Mouse (Mus musculus) heart, embryonic 12.5 days (tissue): ENCODE data around the gene Cd2. TPM values are rescaled to one million over a fixed set of nuclear protein-coding genes. Genes with fewer than 3 reads are reported as not detected.

Experiments used
- ATAC-seq: fragments of 200-750 bp; cut with Nextera tagmentation; 2 replicates; pipeline ENCODE4 v1.8.0; 2017; ENCODE audit warnings: moderate TSS enrichment, moderate library complexity; ENCODE audit not compliant: insufficient number of reproducible peaks, low FRiP score
- H3K27ac ChIP-seq: fragments of 300-500 bp; sonication (generic); 2 replicates; pipeline ENCODE4 v1.5.1; 2016; ENCODE audit warnings: mild to moderate bottlenecking, moderate library complexity; ENCODE audit not compliant: poor library complexity, severe bottlenecking
- H3K27me3 ChIP-seq: fragments of 300-500 bp; sonication (generic); replicated peaks from 2 replicates; pipeline ENCODE4 v1.6.1; 2016; ENCODE audit warnings: mild to moderate bottlenecking, moderate library complexity
- H3K36me3 ChIP-seq: fragments of 300-500 bp; sonication (generic); 2 replicates; pipeline ENCODE4 v1.6.1; 2016; ENCODE audit warnings: mild to moderate bottlenecking, moderate library complexity
- H3K4me1 ChIP-seq: fragments of 300-500 bp; sonication (generic); replicated peaks from 2 replicates; pipeline ENCODE4 v1.6.1; 2016; ENCODE audit warnings: mild to moderate bottlenecking
- H3K4me2 ChIP-seq: fragments of 300-500 bp; sonication (generic); 2 replicates; pipeline ENCODE4 v1.6.1; 2016; ENCODE audit warnings: mild to moderate bottlenecking, moderate library complexity
- H3K4me3 ChIP-seq: fragments of 300-500 bp; sonication (generic); 2 replicates; pipeline ENCODE4 v1.5.1; 2016; ENCODE audit warnings: mild to moderate bottlenecking
- H3K9ac ChIP-seq: fragments of 300-500 bp; sonication (generic); 2 replicates; pipeline ENCODE4 v1.6.1; 2016; ENCODE audit warnings: mild to moderate bottlenecking, moderate library complexity
- H3K9me3 ChIP-seq: fragments of 300-500 bp; sonication (generic); replicated peaks from 2 replicates; pipeline ENCODE4 v1.6.1; 2016; ENCODE audit warnings: mild to moderate bottlenecking, moderate library complexity
- WGBS: fragments of 180-500 bp; shearing (Covaris S2); methylation state at CpG from one replicate; pipeline ENCODE4 v1.1.7; 2016; 5-methylcytosine and 5-hydroxymethylcytosine counted together
- polyA plus RNA-seq: library from polyadenylated mRNA; unstranded; fragments of >200 nt; fragmentation: Nextera tagmentation; extraction: Ambion mirVana; gene quantifications from 2 replicates; pipeline ENCODE4 v1.2.1, GENCODE M21; 2016

Gene Cd2
- polyA plus RNA-seq, 1 experiment from 2014 or later: not detected

DNA sequence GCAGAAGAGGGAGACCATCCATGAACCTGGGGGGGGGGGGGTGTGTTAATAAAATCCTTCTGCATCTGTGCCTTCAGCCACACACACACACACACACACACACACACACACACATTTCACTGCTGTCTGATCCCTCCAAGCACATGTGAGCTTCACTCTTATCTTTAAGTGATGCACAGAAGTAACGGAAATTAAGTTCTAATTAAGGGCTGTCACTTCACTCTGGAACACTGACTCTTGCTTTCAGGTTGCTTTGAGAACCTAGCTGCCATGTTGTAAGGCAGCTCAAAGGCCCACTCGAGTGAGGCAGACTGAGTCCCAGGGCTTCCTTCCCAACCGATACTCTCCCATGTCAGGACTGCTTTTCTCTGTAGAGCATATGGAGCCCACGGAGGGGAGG lies 5.9 kb downstream of the Cd2 start:
- Histone ChIP-seq H3K27ac (no peak overlapping the region), H3K27me3 (no peaks in the 10 kb centered on the region), H3K9me3 (no peaks in the 10 kb centered on the region), H3K9ac (no peak overlapping the region), H3K4me2 (no peak overlapping the region), H3K4me3 (no peak overlapping the region), H3K36me3 (no peaks in the 10 kb centered on the region), H3K4me1 (peaks cover 15% of the 10 kb centered on the region)
- no peak for ATAC-seq
- WGBS: 62% methylated on average over 4 of the region's 4 CpGs

DNA sequence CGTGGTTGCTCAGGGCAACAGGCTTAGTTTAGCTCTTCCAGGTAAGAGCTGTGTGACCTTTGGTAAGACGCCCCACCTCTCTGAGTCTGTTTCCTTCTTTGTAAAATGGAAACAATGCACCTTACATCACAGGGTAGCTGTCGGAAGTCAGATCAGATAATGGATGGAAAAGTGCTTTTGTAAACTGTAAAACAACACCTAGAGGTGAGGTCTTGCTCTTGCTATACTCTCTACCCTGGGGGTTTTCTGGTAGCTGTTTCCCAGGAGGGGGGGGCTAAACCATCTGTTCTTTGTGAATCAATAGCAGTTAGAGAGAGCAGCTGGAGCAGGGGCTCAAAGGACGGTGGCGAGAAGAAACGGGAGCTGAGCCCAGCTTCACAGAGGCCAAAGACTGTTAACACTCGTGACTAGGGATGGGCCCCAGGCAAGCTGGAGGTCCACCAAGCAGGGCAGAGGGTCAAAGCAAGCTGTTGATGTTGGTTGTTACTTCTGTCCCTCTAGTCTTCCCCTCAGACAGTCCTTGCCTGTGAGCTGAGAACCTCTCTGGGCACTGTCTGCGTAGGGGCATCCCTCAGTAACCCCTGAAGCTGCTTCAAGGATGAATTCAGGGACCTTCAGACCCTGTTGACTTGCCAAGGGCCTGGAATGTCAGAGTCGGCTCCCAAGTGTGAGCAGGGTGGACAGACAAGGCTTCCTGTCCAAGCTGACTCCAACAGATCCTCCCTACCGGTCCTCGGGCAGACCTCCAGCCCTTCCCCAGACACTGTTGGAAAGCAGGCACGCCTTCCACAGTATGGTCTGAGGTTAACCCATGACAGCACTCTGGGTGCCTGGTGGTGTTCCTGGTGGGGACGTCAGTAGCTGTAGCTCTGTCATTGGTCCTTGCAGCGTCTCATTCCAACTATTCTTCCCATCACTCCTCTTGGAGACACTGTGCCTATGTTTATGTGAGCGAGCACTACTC lies 7.1 kb downstream of the Cd2 start:
- ATAC-seq: peak; percentile 67; the same call in 1 of the 2 replicates
- H3K27me3 ChIP-seq: no peaks in the 10 kb centered on the region
- H3K4me3 ChIP-seq: no peak overlapping the region
- H3K27ac ChIP-seq: no peak overlapping the region
- no peak overlapping the region for H3K9ac ChIP-seq
- no peaks in the 10 kb centered on the region for H3K9me3 ChIP-seq
- no peaks in the 10 kb centered on the region for H3K36me3 ChIP-seq
- H3K4me1 ChIP-seq: peaks cover 15% of the 10 kb centered on the region
- WGBS: 46% methylated on average over 15 of the region's 15 CpGs
- H3K4me2 ChIP-seq: no peak overlapping the region

DNA sequence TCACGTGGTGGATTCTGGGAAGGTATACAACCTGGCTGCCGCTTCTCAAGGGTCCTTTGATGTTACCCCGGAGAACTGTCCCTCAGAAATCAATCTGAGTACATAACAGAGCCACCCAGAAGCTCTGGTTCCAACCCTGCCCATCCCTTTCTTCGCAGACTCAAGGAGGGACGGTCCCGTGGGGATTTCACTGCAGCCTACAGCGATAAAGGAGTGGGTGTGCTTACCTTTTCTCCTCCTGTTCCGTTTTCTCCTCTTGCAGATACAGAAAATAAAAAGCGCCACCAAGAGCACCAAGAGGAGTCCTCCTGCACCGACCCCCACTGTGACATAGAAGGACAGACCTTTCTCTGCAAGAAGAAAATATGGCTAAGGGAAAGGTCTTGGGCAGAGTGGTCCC lies 8.2 kb downstream of the Cd2 start:
- H3K4me2 ChIP-seq: no peak overlapping the region
- H3K4me1 ChIP-seq: peaks cover 15% of the 10 kb centered on the region
- no peaks in the 10 kb centered on the region for H3K27me3 ChIP-seq
- H3K9me3 ChIP-seq: no peaks in the 10 kb centered on the region
- no peak overlapping the region for H3K9ac ChIP-seq
- no peak overlapping the region for H3K4me3 ChIP-seq
- 76% methylated on average over 10 of the region's 10 CpGs for WGBS
- no peaks in the 10 kb centered on the region for H3K36me3 ChIP-seq
- H3K27ac ChIP-seq: no peak overlapping the region
- ATAC-seq: no peak

DNA sequence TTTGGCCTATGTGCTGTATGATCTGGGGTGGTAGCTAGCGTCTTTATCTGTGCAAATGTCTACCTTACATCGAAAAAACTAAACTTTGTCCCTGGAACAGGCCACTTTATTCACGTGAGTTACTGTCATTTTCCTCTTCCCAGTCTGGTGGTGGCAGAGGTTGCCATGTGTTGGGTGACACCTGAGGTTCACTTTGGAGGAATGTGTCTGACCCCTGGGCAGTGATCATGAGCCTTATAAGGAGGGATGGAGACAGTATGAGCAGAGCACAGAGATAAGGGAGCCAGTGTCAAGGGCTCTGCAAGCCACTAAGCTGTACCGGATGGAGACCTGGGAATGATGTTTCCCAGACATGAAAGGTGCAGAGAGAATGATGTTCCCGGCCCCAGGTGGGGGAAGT lies 9.3 kb downstream of the Cd2 start:
- H3K9me3 ChIP-seq: no peaks in the 10 kb centered on the region
- WGBS: 58% methylated on average over 5 of the region's 5 CpGs
- H3K36me3 ChIP-seq: no peaks in the 10 kb centered on the region
- no peaks in the 10 kb centered on the region for H3K27me3 ChIP-seq
- no peak overlapping the region for H3K4me2 ChIP-seq
- ATAC-seq: no peak
- H3K4me1 ChIP-seq: peaks cover 15% of the 10 kb centered on the region
- H3K27ac ChIP-seq: no peak overlapping the region
- H3K4me3 ChIP-seq: no peak overlapping the region
- no peak overlapping the region for H3K9ac ChIP-seq

DNA sequence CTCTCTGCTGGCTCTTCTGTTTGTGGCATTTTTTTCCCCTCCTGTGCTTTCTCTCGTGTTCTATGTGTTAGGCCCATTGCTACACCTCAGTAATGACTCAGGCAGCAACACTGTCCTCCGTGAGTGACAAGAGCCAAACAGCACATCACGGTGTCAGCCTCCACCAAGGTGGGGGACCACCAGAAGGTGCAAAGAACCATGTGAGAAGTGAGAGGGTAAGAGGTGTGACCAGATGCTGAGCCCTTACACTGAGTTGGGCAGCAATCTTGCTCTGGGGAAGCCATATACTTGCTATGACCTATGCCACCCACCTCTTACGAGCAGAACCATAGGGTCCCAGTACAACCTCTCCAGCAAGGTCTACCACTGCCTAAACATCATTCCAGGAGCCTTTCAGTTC lies 9.9 kb downstream of the Cd2 start:
- no peaks in the 10 kb centered on the region for H3K36me3 ChIP-seq

DNA sequence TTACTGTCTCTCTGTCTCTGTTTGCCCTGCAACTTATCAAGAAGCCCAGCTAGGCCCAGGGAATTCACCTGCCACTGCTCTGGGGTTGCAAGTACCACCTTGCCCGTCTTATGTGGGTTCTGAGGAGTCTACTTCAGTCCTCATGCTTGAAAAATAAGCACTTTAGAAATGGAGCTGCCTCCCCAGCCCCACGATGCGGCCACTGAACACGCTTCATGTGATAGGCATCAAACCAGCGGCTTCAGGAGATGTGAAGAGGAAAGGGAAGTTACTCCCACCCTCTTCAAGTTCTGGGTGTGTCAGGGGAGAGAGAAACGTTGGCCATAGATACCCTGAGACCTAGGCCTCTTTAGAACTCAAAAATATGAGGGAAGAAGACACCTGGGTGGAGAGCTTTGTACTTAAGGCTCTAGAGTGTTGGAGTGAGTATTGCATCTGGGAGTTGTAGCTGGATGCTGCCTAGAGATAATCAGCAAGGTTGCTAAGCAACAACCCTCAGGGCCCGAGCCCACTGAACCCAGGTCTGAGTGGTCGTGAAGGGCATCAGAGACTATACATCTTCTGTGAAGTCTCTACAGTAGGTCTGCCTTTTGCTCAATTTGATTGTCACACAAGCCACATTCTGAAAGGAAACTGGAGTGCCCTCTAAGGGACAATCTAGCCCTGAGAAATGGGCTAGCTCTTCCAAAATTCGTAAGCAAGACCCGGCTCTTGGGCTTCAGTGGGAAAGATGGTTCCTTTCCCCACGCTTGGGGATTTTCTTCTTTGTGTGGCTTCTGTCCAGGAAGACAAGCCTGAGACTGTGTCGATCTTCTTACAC lies 11.0 kb downstream of the Cd2 start:
- ATAC-seq: no peak
- Histone ChIP-seq H3K4me3 (no peak overlapping the region), H3K36me3 (no peaks in the 10 kb centered on the region), H3K27me3 (no peaks in the 10 kb centered on the region), H3K4me2 (no peak overlapping the region), H3K27ac (no peak overlapping the region), H3K4me1 (peaks cover 15% of the 10 kb centered on the region), H3K9ac (no peak overlapping the region), H3K9me3 (no peaks in the 10 kb centered on the region)
- 61% methylated on average over 12 of the region's 12 CpGs for WGBS

More for the DNA sequence above, 9.9 kb downstream of the Cd2 start:
- H3K4me2 ChIP-seq: no peak overlapping the region
- H3K4me3 ChIP-seq: no peak overlapping the region
- ATAC-seq: no peak
- H3K27ac ChIP-seq: no peak overlapping the region
- no peaks in the 10 kb centered on the region for H3K9me3 ChIP-seq
- no peaks in the 10 kb centered on the region for H3K27me3 ChIP-seq
- H3K9ac ChIP-seq: no peak overlapping the region
- WGBS: 72% methylated on average over 4 of the region's 4 CpGs
- H3K4me1 ChIP-seq: peaks cover 15% of the 10 kb centered on the region

DNA sequence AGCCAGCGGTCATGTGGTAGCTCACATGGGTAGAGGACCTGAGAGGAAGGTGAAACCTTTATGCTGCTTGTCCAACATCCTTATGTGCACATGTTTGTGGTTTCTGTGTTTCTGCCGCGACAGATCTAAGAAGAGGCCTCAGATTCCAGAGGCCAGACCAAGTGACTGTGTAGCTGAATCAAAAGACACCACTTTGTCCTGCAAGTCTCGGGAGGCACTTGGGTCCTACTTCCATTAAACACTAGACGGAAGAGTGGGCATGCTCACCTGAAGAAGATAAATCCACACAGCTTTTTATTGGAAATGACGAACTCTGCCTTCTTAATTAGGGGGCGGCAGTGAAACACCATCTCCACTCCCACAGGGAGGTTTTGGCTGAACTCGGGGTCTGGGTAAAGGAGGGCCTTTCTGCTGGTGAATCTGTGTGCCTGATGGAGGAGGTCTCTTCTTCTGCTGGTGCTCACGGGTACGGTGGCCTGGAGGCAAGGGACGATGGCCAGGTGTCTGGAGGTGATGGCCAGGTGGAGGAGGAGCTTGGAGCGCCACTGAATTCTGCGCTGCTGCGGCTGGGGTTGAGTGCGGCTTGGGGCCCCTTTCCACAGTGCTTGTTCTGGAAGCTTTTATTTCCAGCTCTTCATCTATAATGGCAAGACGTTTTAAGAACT lies 12.0 kb downstream of the Cd2 start:
- no peak overlapping the region for H3K4me3 ChIP-seq
- ATAC-seq: no peak
- H3K27me3 ChIP-seq: no peaks in the 10 kb centered on the region
- no peaks in the 10 kb centered on the region for H3K36me3 ChIP-seq
- H3K27ac ChIP-seq: no peak overlapping the region
- H3K9me3 ChIP-seq: no peaks in the 10 kb centered on the region
- WGBS: 84% methylated on average over 16 of the region's 16 CpGs
- no peak overlapping the region for H3K9ac ChIP-seq
- H3K4me2 ChIP-seq: no peak overlapping the region
- H3K4me1 ChIP-seq: peaks cover 10% of the 10 kb centered on the region

DNA sequence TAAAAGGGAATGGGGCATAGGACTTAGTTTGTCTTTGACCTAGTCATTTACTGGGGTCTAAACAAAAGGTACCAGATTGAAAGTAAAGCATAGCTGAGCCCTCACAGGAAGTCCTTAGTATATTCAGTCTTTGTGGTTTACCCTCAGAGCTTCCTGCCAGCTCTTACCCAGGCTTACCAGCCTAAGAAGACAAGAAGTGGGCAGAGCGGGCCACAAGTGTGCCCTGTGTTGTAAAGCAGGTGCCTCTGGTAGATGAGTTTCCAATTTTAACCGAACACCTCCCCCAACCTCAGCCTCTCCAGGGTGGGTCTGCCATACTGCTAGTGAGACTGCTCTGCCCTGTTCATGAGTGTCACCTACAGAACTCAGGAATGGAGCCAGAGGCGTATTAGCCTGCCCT lies 12.9 kb downstream of the Cd2 start:
- Histone ChIP-seq H3K9ac (no peak overlapping the region), H3K4me2 (no peak overlapping the region), H3K27me3 (no peaks in the 10 kb centered on the region), H3K36me3 (no peaks in the 10 kb centered on the region), H3K4me3 (no peak overlapping the region), H3K27ac (no peak overlapping the region), H3K4me1 (peaks cover under 1% of the 10 kb centered on the region; the same call in 1 of the 2 replicates), H3K9me3 (0 out of 2 replicates have a peak, but pooled peaks cover 4% of the 10 kb centered on the region)
- 72% methylated on average over 3 of the region's 3 CpGs for WGBS
- no peak for ATAC-seq

DNA sequence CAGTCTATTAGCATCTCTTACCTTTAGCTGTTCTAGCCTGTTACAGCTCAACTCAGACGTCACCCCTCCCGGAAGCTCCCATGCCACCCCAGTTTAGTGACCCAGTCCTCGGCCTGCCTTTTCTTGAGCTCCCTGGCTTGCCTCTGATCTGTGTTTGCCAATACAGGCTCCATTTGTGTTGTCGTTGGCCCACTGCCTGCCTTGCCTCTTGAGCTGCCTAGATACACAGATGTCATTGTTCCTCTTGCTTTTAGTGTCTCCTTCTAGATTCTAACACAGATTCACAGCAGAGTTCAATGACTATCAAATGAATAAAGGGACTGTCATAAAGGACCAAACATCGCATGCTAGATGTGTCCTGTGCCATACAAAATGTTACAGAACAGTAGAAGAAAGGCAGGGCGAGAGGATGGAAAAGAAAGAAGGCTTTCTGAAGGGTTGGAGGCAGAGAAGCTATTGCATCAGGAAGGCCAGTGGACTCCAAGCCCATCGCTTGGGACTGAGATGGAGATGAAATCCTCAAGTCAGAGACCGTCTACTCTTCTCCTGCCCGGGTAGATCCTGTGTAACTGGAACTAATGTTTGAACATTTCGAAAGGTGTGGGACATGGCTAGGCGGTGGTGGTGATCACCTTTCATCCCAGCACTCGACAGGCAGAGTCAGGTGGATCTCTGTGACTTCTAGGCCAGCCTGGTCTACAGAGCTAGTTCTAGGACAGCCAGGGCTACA lies 13.5 kb downstream of the Cd2 start:
- Histone ChIP-seq H3K9me3 (0 out of 2 replicates have a peak, but pooled peaks cover 4% of the 10 kb centered on the region), H3K27ac (no peak overlapping the region), H3K4me1 (no peaks in the 10 kb centered on the region), H3K9ac (no peak overlapping the region), H3K4me3 (no peak overlapping the region), H3K36me3 (no peaks in the 10 kb centered on the region), H3K27me3 (no peaks in the 10 kb centered on the region), H3K4me2 (no peak overlapping the region)
- no peak for ATAC-seq
- WGBS: 74% methylated on average over 12 of the region's 12 CpGs

DNA sequence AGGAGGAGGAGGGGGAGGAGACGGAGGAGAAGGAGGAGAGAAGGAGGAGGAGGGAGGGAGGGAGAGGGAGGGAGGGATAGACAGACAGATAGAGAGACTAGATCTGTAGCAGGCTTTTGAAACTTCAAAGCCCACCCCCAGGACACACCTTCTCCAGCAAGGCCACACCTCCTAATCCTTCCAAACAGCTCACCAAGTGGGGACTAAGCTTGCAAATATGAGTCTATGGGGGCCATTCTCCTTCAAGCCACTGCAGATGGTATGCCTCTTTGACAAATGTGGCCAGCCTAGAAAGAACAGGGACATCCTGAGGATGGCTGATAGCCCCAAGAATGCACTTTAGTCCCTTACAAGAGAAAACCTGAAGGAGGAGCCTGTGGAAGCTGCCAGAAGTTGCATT lies 15.6 kb downstream of the Cd2 start:
- no peak overlapping the region for H3K4me2 ChIP-seq
- WGBS: 50% methylated on average over 1 of the region's 1 CpGs
- H3K4me3 ChIP-seq: no peak overlapping the region
- 0 out of 2 replicates have a peak, but pooled peaks cover 4% of the 10 kb centered on the region for H3K9me3 ChIP-seq
- H3K9ac ChIP-seq: no peak overlapping the region
- no peaks in the 10 kb centered on the region for H3K4me1 ChIP-seq
- no peak overlapping the region for H3K27ac ChIP-seq
- ATAC-seq: no peak
- H3K27me3 ChIP-seq: no peaks in the 10 kb centered on the region
- no peaks in the 10 kb centered on the region for H3K36me3 ChIP-seq
